Mouse (Mus musculus) C2C12 (cell line): Measurements from ENCODE around the gene Tet2. TPM values are rescaled to one million over a fixed set of nuclear protein-coding genes. Genes with fewer than 3 reads are reported as not detected.

Experiments used
- H3K27me3 ChIP-seq: one replicate; pipeline ENCODE4 v1.6.1; 2011; ENCODE audit not compliant: control insufficient read depth, insufficient read depth, insufficient read length
- H3K36me3 ChIP-seq: one replicate; pipeline ENCODE4 v1.6.1; 2011; ENCODE audit not compliant: control insufficient read depth, insufficient read depth
- H3K4me3 ChIP-seq: one replicate; pipeline ENCODE4 v1.5.1; 2011; ENCODE audit warnings: mild to moderate bottlenecking, control low read depth; ENCODE audit not compliant: poor library complexity, insufficient read depth, severe bottlenecking
- H3K79me2 ChIP-seq: one replicate; pipeline ENCODE4 v1.6.1; 2011; ENCODE audit not compliant: control insufficient read depth, insufficient read depth
- H3K79me3 ChIP-seq: one replicate; pipeline ENCODE4 v1.6.1; 2011; ENCODE audit warnings: low read depth, control low read depth
- H3ac ChIP-seq: one replicate; pipeline ENCODE3; 2011; ENCODE audit warnings: low read depth; ENCODE audit not compliant: control insufficient read depth, insufficient read length
- CEBPB ChIP-seq: IDR thresholded peaks from one replicate; pipeline ENCODE4 v1.6.1; 2011; ENCODE audit warnings: low read depth, mild to moderate bottlenecking, control low read depth, moderate library complexity
- CTCF ChIP-seq: IDR thresholded peaks from one replicate; pipeline ENCODE4 v1.5.1; 2011; ENCODE audit not compliant: control insufficient read depth, insufficient read depth, insufficient read length
- FOSL1 ChIP-seq: IDR thresholded peaks from one replicate; pipeline ENCODE4 v1.8.0; 2011; ENCODE audit warnings: mild to moderate bottlenecking, low read length; ENCODE audit not compliant: poor library complexity, insufficient read depth, severe bottlenecking
- MAX ChIP-seq: IDR thresholded peaks from one replicate; pipeline ENCODE4 v1.6.1; 2011; ENCODE audit warnings: mild to moderate bottlenecking, control low read depth
- MYOD1 ChIP-seq: IDR thresholded peaks from one replicate; pipeline ENCODE4 v1.6.1; 2011; ENCODE audit warnings: low read depth; ENCODE audit not compliant: control insufficient read depth, insufficient read length
- MYOG ChIP-seq: IDR thresholded peaks from one replicate; pipeline ENCODE4 v1.6.1; 2011; ENCODE audit not compliant: control insufficient read depth, insufficient read length; ENCODE audit errors: extremely low read depth
- USF1 ChIP-seq: IDR thresholded peaks from one replicate; pipeline ENCODE4 v1.6.1; 2011; ENCODE audit warnings: low read depth, mild to moderate bottlenecking, control low read depth, moderate library complexity
- polyA plus RNA-seq: library from polyadenylated mRNA; unstranded; fragments of >200 nt; fragmentation: generic; extraction: Trizol; gene quantifications from one replicate; pipeline ENCODE4 v1.2.1, GENCODE M21; 2012; ENCODE audit warnings: missing spikeins

Gene Tet2
- polyA plus RNA-seq, 1 experiment: 1.5 TPM

- Histone ChIP-seq H3K4me3 (no peak overlapping the region), H3ac (no peak overlapping the region), H3K27me3 (no peaks in the 10 kb centered on the region), H3K36me3 (no peaks in the 10 kb centered on the region), H3K79me2 (no peaks in the 10 kb centered on the region), H3K79me3 (no peaks in the 10 kb centered on the region)
- TF ChIP-seq USF1 (no peak), CEBPB (no peak), MYOD1 (no peak), CTCF (no peak), FOSL1 (no peak)
Measured at GRCm38 (mm10) chr3:133522289-133522688, 22.6 kb downstream of the Tet2 start.

- no peak overlapping the region for H3K4me3 ChIP-seq
- no peaks in the 10 kb centered on the region for H3K36me3 ChIP-seq
- TF ChIP-seq USF1 (no peak), CEBPB (no peak), CTCF (no peak), MYOG (no peak), MYOD1 (no peak), FOSL1 (no peak), MAX (no peak)
Measured at GRCm38 (mm10) chr3:133518801-133519200, 26.1 kb downstream of the Tet2 start.

GRCm38 (mm10) chr3:133518116-133518515 lies 26.8 kb downstream of the Tet2 start:
- no peak overlapping the region for H3ac ChIP-seq
- no peak overlapping the region for H3K4me3 ChIP-seq
- no peak for TF ChIP-seq MAX
- TF ChIP-seq MYOG: no peak
- no peak for TF ChIP-seq MYOD1
- no peak for TF ChIP-seq FOSL1
- H3K36me3 ChIP-seq: no peaks in the 10 kb centered on the region
- H3K27me3 ChIP-seq: no peaks in the 10 kb centered on the region
- no peaks in the 10 kb centered on the region for H3K79me3 ChIP-seq
- H3K79me2 ChIP-seq: no peaks in the 10 kb centered on the region

More at GRCm38 (mm10) chr3:133518801-133519200, 26.1 kb downstream of the Tet2 start:
- Histone ChIP-seq H3K79me3 (no peaks in the 10 kb centered on the region), H3ac (no peak overlapping the region), H3K27me3 (no peaks in the 10 kb centered on the region), H3K79me2 (no peaks in the 10 kb centered on the region)

- H3K79me3 ChIP-seq: no peaks in the 10 kb centered on the region
- H3K27me3 ChIP-seq: no peaks in the 10 kb centered on the region
- TF ChIP-seq CTCF: no peak
- no peak for TF ChIP-seq USF1
- no peak for TF ChIP-seq CEBPB
- TF ChIP-seq MYOG: no peak
- TF ChIP-seq MAX: no peak
- TF ChIP-seq FOSL1: no peak
- no peak for TF ChIP-seq MYOD1
- no peak overlapping the region for H3ac ChIP-seq
- no peaks in the 10 kb centered on the region for H3K36me3 ChIP-seq
- no peak overlapping the region for H3K4me3 ChIP-seq
- no peaks in the 10 kb centered on the region for H3K79me2 ChIP-seq
Measured at GRCm38 (mm10) chr3:133517406-133517805, 27.5 kb downstream of the Tet2 start.

- Histone ChIP-seq H3K79me3 (no peaks in the 10 kb centered on the region), H3K4me3 (no peak overlapping the region), H3K27me3 (no peaks in the 10 kb centered on the region), H3ac (no peak overlapping the region), H3K36me3 (peaks cover 9% of the 10 kb centered on the region), H3K79me2 (no peaks in the 10 kb centered on the region)
- no peak for TF ChIP-seq USF1
- TF ChIP-seq MYOG: no peak
- TF ChIP-seq MAX: no peak
- no peak for TF ChIP-seq MYOD1
- TF ChIP-seq FOSL1: no peak
- no peak for TF ChIP-seq CEBPB
- TF ChIP-seq CTCF: no peak
Measured at GRCm38 (mm10) chr3:133516137-133516536, 28.8 kb downstream of the Tet2 start.

- H3ac ChIP-seq: no peak overlapping the region
- H3K36me3 ChIP-seq: peaks cover 12% of the 10 kb centered on the region
- TF ChIP-seq FOSL1 (no peak), MYOD1 (no peak), CTCF (no peak), MAX (no peak), CEBPB (no peak), USF1 (no peak), MYOG (no peak)
- no peaks in the 10 kb centered on the region for H3K79me2 ChIP-seq
- H3K79me3 ChIP-seq: no peaks in the 10 kb centered on the region
- no peaks in the 10 kb centered on the region for H3K27me3 ChIP-seq
- no peak overlapping the region for H3K4me3 ChIP-seq
Measured at GRCm38 (mm10) chr3:133515204-133515969, 29.6 kb downstream of the Tet2 start.
